Mouse (Mus musculus) spleen, adult 10 weeks (tissue): ENCODE measurements around the gene Nckap5l. TPM values are rescaled to one million over a fixed set of nuclear protein-coding genes. Genes with fewer than 3 reads are reported as not detected.

ENCODE experiments used
- polyA plus RNA-seq: library from polyadenylated mRNA; stranded (reverse); fragments of 350-450 nt; fragmentation: Illumina TruSeq; extraction: RNeasy Lipid Tissue Mini Kit (QIAGEN cat#74804); gene quantifications from one replicate; pipeline ENCODE4 v1.2.3, GENCODE M21; 2015; ENCODE audit warnings: low replicate concordance; ENCODE audit not compliant: insufficient read depth

Nckap5l gene
- 1.4 TPM for polyA plus RNA-seq

GRCm38 (mm10) chr15:99457606-99458401 lies at the start of gene Nckap5l:
Gene Nckap5l (minus strand): TSS chr15:99457748.

DNA sequence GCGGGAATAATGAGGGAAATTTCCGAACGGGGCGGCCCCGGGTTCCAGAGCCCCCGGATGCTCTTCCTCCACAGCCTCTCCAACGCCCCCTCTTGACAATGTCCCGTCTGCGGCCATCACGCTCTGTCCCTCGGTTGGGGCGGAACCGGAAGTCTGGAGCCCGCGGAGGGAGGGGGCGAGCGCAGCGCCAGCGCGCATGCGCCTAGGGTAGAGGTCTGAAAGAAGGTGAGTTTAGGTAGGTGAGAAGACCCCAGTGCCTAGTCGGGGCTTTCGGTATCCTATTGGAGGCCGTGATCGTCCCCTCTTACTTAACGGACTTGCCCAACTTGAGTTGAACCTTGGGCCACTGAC lies 17.0 kb upstream of the Nckap5l start, which contains the start of gene Bcdin3d:
Gene Bcdin3d (minus strand): TSS at position 155 of the 351 bp plus-strand sequence.

DNA sequence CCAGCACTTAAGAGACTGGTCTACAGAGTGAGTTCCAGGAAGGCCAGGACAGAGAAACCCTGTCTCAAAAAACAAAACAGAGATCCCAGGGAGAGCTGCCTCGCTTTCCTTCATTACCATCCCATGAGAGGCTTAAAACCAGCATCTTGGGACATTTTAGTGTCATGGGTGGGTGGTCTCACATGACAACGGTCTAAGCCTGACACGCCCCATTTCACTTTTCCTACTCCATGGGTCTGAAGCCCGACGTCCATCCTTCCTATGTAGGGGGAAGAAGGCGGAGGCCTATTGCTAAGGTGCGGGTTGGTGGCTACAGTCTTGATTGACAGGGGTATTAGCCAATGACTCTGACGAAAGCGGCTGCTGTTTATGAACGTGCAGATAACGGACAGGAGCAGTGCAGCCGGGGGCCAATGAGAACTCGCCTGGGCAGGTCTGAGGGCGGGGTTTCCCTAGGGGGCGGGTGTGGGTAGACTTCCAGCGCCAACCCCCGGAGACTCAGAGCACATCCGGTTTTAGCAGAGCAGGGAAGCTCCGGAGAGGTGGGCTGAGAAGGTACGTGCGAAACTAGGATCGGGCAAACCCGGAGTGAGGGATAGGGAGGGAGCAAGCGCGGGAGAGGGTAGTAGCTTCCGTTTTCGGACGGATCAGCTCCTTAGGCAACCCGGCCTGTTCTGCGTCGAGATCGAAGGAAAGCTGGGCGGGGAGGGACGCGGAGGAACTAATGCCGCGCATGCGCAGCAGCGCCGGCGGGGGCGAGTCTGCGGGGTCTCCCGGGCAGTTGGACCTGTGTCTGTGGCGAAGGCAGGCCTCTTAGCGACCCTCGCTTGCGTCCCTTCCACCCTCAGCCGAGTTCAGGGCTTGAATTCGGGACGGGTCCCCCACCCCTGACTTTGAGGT lies 64.8 kb downstream of the Nckap5l start, which contains the start of gene Tmbim6:
Gene Tmbim6 (plus strand): TSS at position 397 of the 900 bp plus-strand sequence.

Other genes starting within 250 kb of the Nckap5l start
- 0.64 TPM for gene Kcnh3, start 232.9 kb downstream of the Nckap5l start, polyA plus RNA-seq
- 16.6 TPM for gene Mcrs1, start 205.8 kb downstream of the Nckap5l start, polyA plus RNA-seq
- gene Prpf40b, start 162.7 kb downstream of the Nckap5l start, polyA plus RNA-seq, result 11.7 TPM
- 0.11 TPM for gene Fam186b, start 161.9 kb downstream of the Nckap5l start, polyA plus RNA-seq
- gene Fmnl3, start 87.3 kb downstream of the Nckap5l start, polyA plus RNA-seq, result 32.1 TPM
- 203 TPM for gene Tmbim6, start 64.9 kb downstream of the Nckap5l start, polyA plus RNA-seq
- gene Bcdin3d, start 17.0 kb upstream of the Nckap5l start, polyA plus RNA-seq, result 7.1 TPM
- gene Faim2, start 70.4 kb upstream of the Nckap5l start, polyA plus RNA-seq, result not detected
- gene Aqp2, start 121.3 kb upstream of the Nckap5l start, polyA plus RNA-seq, result not detected
- gene Aqp5, start 133.0 kb upstream of the Nckap5l start, polyA plus RNA-seq, result not detected
- gene Aqp6, start 143.7 kb upstream of the Nckap5l start, polyA plus RNA-seq, result not detected
- 26.0 TPM for gene Racgap1, start 193.9 kb upstream of the Nckap5l start, polyA plus RNA-seq
- gene Asic1, start 212.6 kb upstream of the Nckap5l start, polyA plus RNA-seq, result 1.6 TPM
- 28.5 TPM for gene Smarcd1, start 244.4 kb upstream of the Nckap5l start, polyA plus RNA-seq
- not detected for gene Gm17349, start 247.7 kb upstream of the Nckap5l start, polyA plus RNA-seq